Mouse (Mus musculus): Measurements from ENCODE around the gene Tsnax. TPM values are rescaled to one million over a fixed set of nuclear protein-coding genes. Genes with fewer than 3 reads are reported as not detected.

The Tsnax gene
- polyA plus RNA-seq, 1 experiment from 2014 or later = 155 TPM

DNA sequence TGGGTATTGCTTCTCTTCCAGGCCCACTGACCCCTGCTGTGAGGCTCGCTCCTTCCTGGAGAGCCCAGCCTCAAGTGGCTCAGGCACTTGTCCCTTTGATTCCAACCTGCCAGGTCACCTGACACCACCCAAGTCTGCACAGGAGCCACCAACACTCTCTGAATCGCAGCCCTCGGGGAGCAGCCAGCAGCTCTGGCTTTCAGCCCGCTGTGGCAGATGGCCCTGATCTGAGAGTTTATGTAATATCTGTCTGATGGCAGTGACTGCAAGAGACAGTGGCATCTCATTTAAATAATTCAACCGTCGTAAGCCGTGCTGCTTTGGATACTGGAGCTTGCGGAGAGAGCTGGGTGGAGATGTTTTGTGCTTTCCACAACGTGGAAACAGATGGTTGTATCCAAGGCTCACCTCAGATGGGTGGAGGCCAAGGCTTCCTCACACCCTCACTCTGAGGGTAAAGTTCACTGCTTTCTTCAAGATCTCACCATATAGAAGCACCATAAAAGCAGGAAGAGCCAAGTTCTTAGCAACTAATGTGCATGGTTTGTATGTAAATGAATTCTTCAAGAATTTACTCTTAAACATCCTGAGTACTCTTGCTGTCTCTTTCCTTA lies 66.1 kb downstream of the Tsnax start:
- Histone ChIP-seq H3K4me3 (ENCODE audit: low read depth, low read length) (no peak overlapping the region), H3K9me3 (ENCODE audit: control insufficient read depth, low read length) (no peaks in the 10 kb centered on the region), H3K4me2 (ENCODE audit: low read depth) (no peak overlapping the region), H3K27me3 (ENCODE audit: control insufficient read depth, insufficient read depth, low read length) (no peaks in the 10 kb centered on the region), H3K4me1 (ENCODE audit: control insufficient read depth, insufficient read depth, low read length) (peaks cover 2% of the 10 kb centered on the region; the same call in 1 of the 2 replicates), H3K27ac (ENCODE audit: low read depth, low read length) (no peak overlapping the region), H3K36me3 (ENCODE audit: control insufficient read depth, insufficient read depth, low read length) (no peaks in the 10 kb centered on the region), H3K9ac (ENCODE audit: low read length) (no peak overlapping the region)
- DNase-seq (ENCODE audit: low spot score) (no peak), ATAC-seq (ENCODE audit: insufficient read depth, low FRiP score, low TSS enrichment) (no peak)
- 63% methylated on average over 9 of the region's 9 CpGs for WGBS

DNA sequence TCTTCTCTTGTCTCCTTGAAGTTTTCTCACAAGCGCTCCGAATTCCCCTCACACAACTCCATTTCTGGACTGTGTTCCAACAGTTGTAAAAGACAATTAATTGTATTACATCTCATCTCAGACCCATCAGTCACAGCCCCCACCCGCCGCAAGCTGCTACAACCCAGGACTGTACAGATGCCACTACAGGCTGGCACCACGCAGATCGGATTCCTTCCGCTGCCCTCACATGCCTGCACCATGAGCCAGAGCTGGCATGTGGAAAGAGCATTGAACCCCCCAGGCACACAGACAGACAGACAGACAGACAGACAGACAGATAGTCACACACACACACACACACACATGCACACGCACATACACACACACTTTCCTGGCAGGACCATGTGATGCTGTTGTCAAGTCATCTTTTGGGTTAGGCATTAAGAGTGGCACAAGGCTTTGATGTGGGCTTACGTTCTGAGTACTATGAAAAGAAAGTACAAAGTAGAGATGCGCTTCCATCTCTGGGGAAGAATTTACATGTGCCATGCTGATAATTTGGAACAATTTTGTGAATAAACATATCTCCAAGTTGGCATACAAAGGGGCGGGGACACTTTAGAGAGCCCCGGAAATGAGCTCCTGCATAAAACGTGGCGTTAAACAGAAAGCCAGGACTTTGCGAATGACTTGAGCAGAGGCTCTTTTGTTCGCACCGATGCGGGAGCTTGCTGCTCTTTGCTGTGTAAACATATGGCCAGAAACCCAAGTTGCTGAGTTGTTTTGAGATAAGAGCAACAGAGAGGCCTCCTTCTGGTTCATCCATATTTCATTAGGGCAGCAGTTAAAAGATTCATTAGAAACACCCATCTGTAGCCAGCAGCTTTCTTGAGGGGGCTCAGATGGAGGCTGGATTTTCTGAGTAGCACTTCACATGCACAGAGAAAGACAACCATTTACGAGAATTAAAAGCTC lies 67.9 kb downstream of the Tsnax start:
- ATAC-seq (ENCODE audit: insufficient read depth, low FRiP score, low TSS enrichment) = no peak
- H3K9me3 ChIP-seq (ENCODE audit: control insufficient read depth, low read length) = no peaks in the 10 kb centered on the region
- H3K27ac ChIP-seq (ENCODE audit: low read depth, low read length) = no peak overlapping the region
- 82% methylated on average over 19 of the region's 19 CpGs for whole genome bisulfite sequencing
- no peaks in the 10 kb centered on the region for H3K36me3 ChIP-seq (ENCODE audit: control insufficient read depth, insufficient read depth, low read length)
- H3K4me2 ChIP-seq (ENCODE audit: low read depth) = no peak overlapping the region
- peak; percentile 17 for DNase-seq (ENCODE audit: low spot score)
- H3K27me3 ChIP-seq (ENCODE audit: control insufficient read depth, insufficient read depth, low read length) = no peaks in the 10 kb centered on the region
- H3K4me1 ChIP-seq (ENCODE audit: control insufficient read depth, insufficient read depth, low read length) = peaks cover 2% of the 10 kb centered on the region; the same call in 1 of the 2 replicates
- H3K9ac ChIP-seq (ENCODE audit: low read length) = no peak overlapping the region
- no peak overlapping the region for H3K4me3 ChIP-seq (ENCODE audit: low read depth, low read length)

DNA sequence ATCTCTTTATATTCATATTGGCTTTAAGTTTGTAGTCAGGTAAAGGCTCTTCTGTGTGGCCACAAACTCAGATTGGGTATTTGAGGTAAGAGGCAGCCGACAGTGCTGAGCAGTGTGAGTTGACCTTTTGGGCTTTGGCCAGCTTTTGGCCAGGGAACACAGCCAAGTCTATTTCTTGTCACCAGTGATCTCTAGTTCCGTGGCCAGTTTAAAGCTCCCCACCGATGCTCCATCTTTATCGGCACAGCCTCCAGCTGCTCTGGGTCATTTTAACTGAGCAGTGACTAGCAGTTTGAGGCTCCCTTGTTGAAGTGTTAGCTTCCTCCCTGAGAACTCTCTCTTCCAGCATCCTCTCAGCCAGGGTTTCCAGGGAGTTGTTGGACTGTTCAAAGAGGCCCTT lies 70.9 kb downstream of the Tsnax start:
- ATAC-seq (ENCODE audit: insufficient read depth, low FRiP score, low TSS enrichment) (no peak), DNase-seq (ENCODE audit: low spot score) (no peak)
- 74% methylated on average over 4 of the region's 4 CpGs for WGBS
- Histone ChIP-seq H3K4me3 (ENCODE audit: low read depth, low read length) (no peak overlapping the region), H3K9ac (ENCODE audit: low read length) (no peak overlapping the region), H3K27me3 (ENCODE audit: control insufficient read depth, insufficient read depth, low read length) (no peaks in the 10 kb centered on the region), H3K4me2 (ENCODE audit: low read depth) (no peak overlapping the region), H3K27ac (ENCODE audit: low read depth, low read length) (0 out of 2 replicates have a peak overlapping the region, but pooled peaks have one; percentile 60), H3K9me3 (ENCODE audit: control insufficient read depth, low read length) (no peaks in the 10 kb centered on the region), H3K4me1 (ENCODE audit: control insufficient read depth, insufficient read depth, low read length) (no peaks in the 10 kb centered on the region), H3K36me3 (ENCODE audit: control insufficient read depth, insufficient read depth, low read length) (no peaks in the 10 kb centered on the region)

Small RNAs within 50 kb of the gene (microRNA-seq; reads per million reads assigned to microRNA genes)
- not detected for gene Gm22197

Other genes with a start within 250 kb of the Tsnax start
- gene Trim67, start 219.9 kb upstream of the Tsnax start, polyA plus RNA-seq (2014; fragmentation: Nextera tagmentation; extraction: Ambion mirVana) = 7.1 and 7.5 TPM in 2 replicates
- 139 and 140 TPM in 2 replicates for gene Gnpat, start 150.0 kb upstream of the Tsnax start, polyA plus RNA-seq (2014; fragmentation: Nextera tagmentation; extraction: Ambion mirVana)
- 41.5 TPM in 2 replicates for gene 2810004N23Rik, start 149.9 kb upstream of the Tsnax start, polyA plus RNA-seq (2014; fragmentation: Nextera tagmentation; extraction: Ambion mirVana)
- gene Exoc8, start 115.3 kb upstream of the Tsnax start, polyA plus RNA-seq (2014; fragmentation: Nextera tagmentation; extraction: Ambion mirVana) = 7.7 and 8.0 TPM in 2 replicates
- gene Sprtn, start 115.1 kb upstream of the Tsnax start, polyA plus RNA-seq (2014; fragmentation: Nextera tagmentation; extraction: Ambion mirVana) = 12.2 and 14.5 TPM in 2 replicates
- 19.5 and 20.9 TPM in 2 replicates for gene Egln1, start 63.7 kb upstream of the Tsnax start, polyA plus RNA-seq (2014; fragmentation: Nextera tagmentation; extraction: Ambion mirVana)
- gene Disc1, start 41.2 kb downstream of the Tsnax start, polyA plus RNA-seq (2014; fragmentation: Nextera tagmentation; extraction: Ambion mirVana) = 0.94 and 1.2 TPM in 2 replicates